Mouse (Mus musculus): ENCODE results near the gene Tigar. TPM values are rescaled to one million over a fixed set of nuclear protein-coding genes. Genes with fewer than 3 reads are reported as not detected.

The Tigar gene
- polyA plus RNA-seq, 1 experiment from 2014 or later = 2.8 TPM

DNA sequence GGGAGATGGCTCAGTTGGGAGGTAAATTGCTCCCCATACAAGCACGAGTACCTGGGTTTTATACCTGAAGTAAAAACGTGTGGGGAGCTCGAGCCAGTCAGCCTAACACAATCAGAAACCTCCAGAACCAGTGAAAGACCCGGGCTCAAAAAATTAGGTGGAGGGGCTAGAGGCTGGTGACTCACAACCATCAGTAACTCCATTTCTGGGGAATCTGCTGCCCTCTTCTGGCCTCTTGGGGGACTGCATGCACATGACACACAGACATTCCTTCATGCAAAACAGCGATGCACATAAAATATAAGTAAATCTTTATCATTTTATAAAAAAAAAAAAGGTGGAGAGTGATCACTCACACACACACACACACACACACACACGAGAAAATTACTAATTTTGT is 4.2 kb downstream of the Tigar start:
- no peak overlapping the region for H3K4me2 ChIP-seq (ENCODE audit: low read depth, low read length)
- WGBS = 55% methylated on average over 6 of the region's 6 CpGs
- H3K27me3 ChIP-seq (ENCODE audit: control insufficient read depth, insufficient read depth, low read depth, low read length) = no peaks in the 10 kb centered on the region
- ATAC-seq (ENCODE audit: low read depth) = no peak
- no peaks in the 10 kb centered on the region for H3K9me3 ChIP-seq (ENCODE audit: control insufficient read depth, low read length)
- no peaks in the 10 kb centered on the region for H3K36me3 ChIP-seq (ENCODE audit: control insufficient read depth, insufficient read depth, low read length)
- peaks cover 6% of the 10 kb centered on the region for H3K4me1 ChIP-seq (replicated peaks; ENCODE audit: control insufficient read depth, insufficient read depth, low read length)
- H3K27ac ChIP-seq (ENCODE audit: low read length) = no peak overlapping the region
- no peak overlapping the region for H3K4me3 ChIP-seq (ENCODE audit: low read length)
- no peak overlapping the region for H3K9ac ChIP-seq (ENCODE audit: low read length)

DNA sequence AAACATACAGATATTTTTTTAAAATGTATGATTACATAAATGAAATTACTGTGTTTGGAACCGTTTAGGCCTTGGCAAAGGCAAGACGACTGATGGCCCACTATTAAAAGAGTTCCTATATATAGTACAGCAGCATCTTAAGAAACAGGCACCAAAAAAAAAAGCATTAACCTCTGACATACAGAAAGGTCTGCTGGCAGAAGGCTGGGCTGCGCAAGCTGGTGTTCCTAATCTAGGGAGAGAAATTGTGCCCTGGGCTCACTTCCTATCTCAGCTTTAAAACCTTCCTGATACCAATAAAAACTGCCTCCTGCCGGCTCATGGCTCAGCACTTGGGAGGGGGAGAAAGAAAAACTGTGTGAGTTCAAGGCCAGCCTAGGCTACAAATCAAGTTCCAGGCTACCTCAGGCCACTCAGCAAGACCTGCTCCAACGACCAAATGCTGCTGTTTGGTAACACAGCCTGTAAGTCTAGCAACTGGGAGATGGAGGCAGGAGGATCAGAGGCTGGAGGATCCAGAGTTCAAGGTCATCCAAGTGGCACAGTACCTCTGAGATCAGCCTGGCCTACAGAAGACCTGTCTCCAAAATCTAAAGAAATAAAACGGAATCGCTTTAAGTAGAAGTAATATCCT is 4.8 kb downstream of the Tigar start:
- no peaks in the 10 kb centered on the region for H3K9me3 ChIP-seq (ENCODE audit: control insufficient read depth, low read length)
- no peak overlapping the region for H3K4me2 ChIP-seq (ENCODE audit: low read depth, low read length)
- H3K36me3 ChIP-seq (ENCODE audit: control insufficient read depth, insufficient read depth, low read length) = no peaks in the 10 kb centered on the region
- H3K4me3 ChIP-seq (ENCODE audit: low read length) = no peak overlapping the region
- ATAC-seq (ENCODE audit: low read depth) = no peak
- H3K9ac ChIP-seq (ENCODE audit: low read length) = no peak overlapping the region
- 75% methylated on average over 7 of the region's 7 CpGs for WGBS
- peaks cover 3% of the 10 kb centered on the region; the same call in 1 of the 2 replicates for H3K4me1 ChIP-seq (replicated peaks; ENCODE audit: control insufficient read depth, insufficient read depth, low read length)
- H3K27me3 ChIP-seq (ENCODE audit: control insufficient read depth, insufficient read depth, low read depth, low read length) = no peaks in the 10 kb centered on the region
- no peak overlapping the region for H3K27ac ChIP-seq (ENCODE audit: low read length)

DNA sequence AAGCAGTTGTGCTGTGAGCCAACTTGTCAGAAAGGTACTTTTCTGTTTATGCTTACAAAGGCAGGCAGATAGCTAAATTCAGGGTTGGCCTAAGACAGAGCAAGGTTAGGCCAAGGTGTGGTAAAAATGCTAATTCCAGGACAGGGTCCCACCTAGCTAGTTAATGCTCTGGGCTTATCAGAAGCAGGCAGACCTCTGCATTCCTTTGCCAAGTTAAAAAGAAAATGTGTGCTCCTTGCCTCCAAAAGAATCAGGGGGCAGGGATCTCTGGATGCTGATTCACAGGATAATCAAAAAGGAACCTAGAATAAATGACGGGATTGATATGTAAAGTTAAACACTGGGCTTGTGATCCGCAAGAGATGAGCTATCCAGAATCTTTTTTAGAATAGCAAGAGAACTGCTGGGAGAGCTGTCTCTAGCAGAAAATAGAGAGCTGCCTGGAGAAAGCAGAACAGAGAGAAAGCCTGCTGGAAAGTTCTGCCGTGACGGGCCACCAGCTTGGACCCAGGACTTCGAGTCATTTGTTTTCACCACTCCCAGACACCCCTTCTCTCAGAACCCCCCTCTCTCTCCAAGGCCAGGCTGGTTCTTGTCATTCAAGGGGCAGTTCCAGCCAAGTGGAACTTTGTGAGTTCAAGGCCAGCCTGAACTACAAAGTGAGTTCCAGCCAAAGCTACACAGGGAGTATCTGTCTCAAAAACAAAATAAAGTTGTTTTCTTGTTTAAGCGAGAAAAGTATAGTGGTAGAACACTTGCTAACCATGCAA is 5.7 kb downstream of the Tigar start:
- H3K9ac ChIP-seq (ENCODE audit: low read length) = no peak overlapping the region

DNA sequence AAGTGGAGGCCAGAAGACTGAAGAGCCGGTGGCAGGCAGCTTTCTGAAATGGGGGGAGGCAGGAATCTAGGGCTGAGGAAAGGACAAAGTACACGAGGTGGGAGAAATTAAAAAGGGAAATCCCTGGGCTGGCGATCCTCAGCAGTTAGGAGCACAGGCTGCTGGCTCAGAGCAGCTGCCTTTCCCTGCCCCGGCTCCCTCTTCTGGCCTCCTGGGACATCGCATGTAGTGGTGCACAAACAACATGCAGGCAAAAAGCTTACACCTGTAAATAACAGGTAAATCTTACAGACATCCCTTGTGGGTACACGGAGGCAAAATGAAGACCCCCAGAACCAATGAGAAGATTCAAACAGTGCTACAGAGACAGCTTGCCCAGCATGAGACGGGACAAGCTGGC is 14.8 kb downstream of the Tigar start:
- no peak overlapping the region for H3K4me2 ChIP-seq (ENCODE audit: low read depth, low read length)

More for the DNA sequence above, 5.7 kb downstream of the Tigar start:
- Histone ChIP-seq H3K4me2 (ENCODE audit: low read depth, low read length) (no peak overlapping the region), H3K4me1 (replicated peaks; ENCODE audit: control insufficient read depth, insufficient read depth, low read length) (peaks cover 2% of the 10 kb centered on the region; the same call in 1 of the 2 replicates), H3K27ac (ENCODE audit: low read length) (no peak overlapping the region), H3K4me3 (ENCODE audit: low read length) (no peak overlapping the region), H3K27me3 (ENCODE audit: control insufficient read depth, insufficient read depth, low read depth, low read length) (no peaks in the 10 kb centered on the region), H3K9me3 (ENCODE audit: control insufficient read depth, low read length) (no peaks in the 10 kb centered on the region), H3K36me3 (ENCODE audit: control insufficient read depth, insufficient read depth, low read length) (no peaks in the 10 kb centered on the region)
- 89% methylated on average over 6 of the region's 6 CpGs for WGBS
- ATAC-seq (ENCODE audit: low read depth) = no peak

DNA sequence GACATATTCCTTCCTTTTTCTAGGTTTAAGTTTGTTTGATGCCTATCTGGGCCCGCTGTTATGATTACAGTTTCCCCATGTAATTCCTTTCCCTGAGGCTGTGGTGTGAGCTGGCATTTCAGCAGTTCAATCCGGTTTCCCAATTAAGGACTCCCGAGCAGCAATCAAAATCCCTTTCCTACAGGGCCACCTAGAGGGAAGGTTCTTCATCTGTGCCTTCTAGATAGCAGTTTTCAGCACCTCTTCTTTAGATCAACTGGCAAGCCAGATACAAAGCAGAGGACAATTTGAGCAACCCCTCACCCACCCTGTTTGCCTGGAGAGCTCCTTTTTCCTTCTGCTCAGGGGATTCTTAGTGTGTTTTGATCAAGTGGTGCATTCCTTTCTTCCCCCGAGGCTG is 22.6 kb downstream of the Tigar start:
- Histone ChIP-seq H3K9me3 (ENCODE audit: control insufficient read depth, low read length) (no peaks in the 10 kb centered on the region), H3K36me3 (ENCODE audit: control insufficient read depth, insufficient read depth, low read length) (no peaks in the 10 kb centered on the region), H3K27me3 (ENCODE audit: control insufficient read depth, insufficient read depth, low read depth, low read length) (no peaks in the 10 kb centered on the region; the same call in 1 of the 2 replicates), H3K9ac (ENCODE audit: low read length) (no peak overlapping the region), H3K4me2 (ENCODE audit: low read depth, low read length) (no peak overlapping the region), H3K27ac (ENCODE audit: low read length) (no peak overlapping the region), H3K4me3 (ENCODE audit: low read length) (no peak overlapping the region), H3K4me1 (replicated peaks; ENCODE audit: control insufficient read depth, insufficient read depth, low read length) (no peaks in the 10 kb centered on the region)
- 44% methylated on average over 4 of the region's 4 CpGs for WGBS
- no peak for ATAC-seq (ENCODE audit: low read depth)

More for the DNA sequence above, 14.8 kb downstream of the Tigar start:
- Histone ChIP-seq H3K4me3 (ENCODE audit: low read length) (no peak overlapping the region), H3K4me1 (replicated peaks; ENCODE audit: control insufficient read depth, insufficient read depth, low read length) (no peaks in the 10 kb centered on the region), H3K27ac (ENCODE audit: low read length) (no peak overlapping the region), H3K27me3 (ENCODE audit: control insufficient read depth, insufficient read depth, low read depth, low read length) (no peaks in the 10 kb centered on the region), H3K36me3 (ENCODE audit: control insufficient read depth, insufficient read depth, low read length) (no peaks in the 10 kb centered on the region), H3K9me3 (ENCODE audit: control insufficient read depth, low read length) (no peaks in the 10 kb centered on the region), H3K9ac (ENCODE audit: low read length) (no peak overlapping the region)
- no peak for ATAC-seq (ENCODE audit: low read depth)
- 58% methylated on average over 7 of the region's 7 CpGs for WGBS

DNA sequence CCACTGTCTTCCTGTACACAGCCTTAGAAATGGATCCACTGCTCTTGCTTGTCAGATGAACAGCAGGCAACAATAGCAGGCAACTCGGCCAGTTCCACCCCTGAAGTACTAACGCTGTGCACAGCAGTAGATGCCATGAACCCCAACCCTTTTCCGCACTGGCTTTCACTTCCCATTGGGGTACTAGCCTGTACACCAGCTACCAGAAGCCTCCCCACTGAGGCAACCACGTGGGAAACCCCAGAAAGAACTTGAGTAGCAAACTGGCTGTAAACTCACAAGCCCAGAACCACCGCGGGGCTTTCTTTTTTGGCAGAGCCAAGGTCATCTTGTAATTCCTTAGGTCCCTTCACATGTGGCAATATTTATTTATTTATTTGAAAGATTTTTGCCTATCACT is 27.5 kb downstream of the Tigar start:
- H3K36me3 ChIP-seq (ENCODE audit: control insufficient read depth, insufficient read depth, low read length) = no peaks in the 10 kb centered on the region
- H3K4me1 ChIP-seq (replicated peaks; ENCODE audit: control insufficient read depth, insufficient read depth, low read length) = 0 out of 2 replicates have a peak, but pooled peaks cover 3% of the 10 kb centered on the region
- H3K9me3 ChIP-seq (ENCODE audit: control insufficient read depth, low read length) = no peaks in the 10 kb centered on the region
- peaks cover 18% of the 10 kb centered on the region for H3K27me3 ChIP-seq (ENCODE audit: control insufficient read depth, insufficient read depth, low read depth, low read length)
- no peak overlapping the region for H3K9ac ChIP-seq (ENCODE audit: low read length)
- ATAC-seq (ENCODE audit: low read depth) = no peak
- no peak overlapping the region for H3K4me3 ChIP-seq (ENCODE audit: low read length)
- WGBS = 58% methylated on average over 6 of the region's 6 CpGs
- no peak overlapping the region for H3K27ac ChIP-seq (ENCODE audit: low read length)
- H3K4me2 ChIP-seq (ENCODE audit: low read depth, low read length) = no peak overlapping the region

DNA sequence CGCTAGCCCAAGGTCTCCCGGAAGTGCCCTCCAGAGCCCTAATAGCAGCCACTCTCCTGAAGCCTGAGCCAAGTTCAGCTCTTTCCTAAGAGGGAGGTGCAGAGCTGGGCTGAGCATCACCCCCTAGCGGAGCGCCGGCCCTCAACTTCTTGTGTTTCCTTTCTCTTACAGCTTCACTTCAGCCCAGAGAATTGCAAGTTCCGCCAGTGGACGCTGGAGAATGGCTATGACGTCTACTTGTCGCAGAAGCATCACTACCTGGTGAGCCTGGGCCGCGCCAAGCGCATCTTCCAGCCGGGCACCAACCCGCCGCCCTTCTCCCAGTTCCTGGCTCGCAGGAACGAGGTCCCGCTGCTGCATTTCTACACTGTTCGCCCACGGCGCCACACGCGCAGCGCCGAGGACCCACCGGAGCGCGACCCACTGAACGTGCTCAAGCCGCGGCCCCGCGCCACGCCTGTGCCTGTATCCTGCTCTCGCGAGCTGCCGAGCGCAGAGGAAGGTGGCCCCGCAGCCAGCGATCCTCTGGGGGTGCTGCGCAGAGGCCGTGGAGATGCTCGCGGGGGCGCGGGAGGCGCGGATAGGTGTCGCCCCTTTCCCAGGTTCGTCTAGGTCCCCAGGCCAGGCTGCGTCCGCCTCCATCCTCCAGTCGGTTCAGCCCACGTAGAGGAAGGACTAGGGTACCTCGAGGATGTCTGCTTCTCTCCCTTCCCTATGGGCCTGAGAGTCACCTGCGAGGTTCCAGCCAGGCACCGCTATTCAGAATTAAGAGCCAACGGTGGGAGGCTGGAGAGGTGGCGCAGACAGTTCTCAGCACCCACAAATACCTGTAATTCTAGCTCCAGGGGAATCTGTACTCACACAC is 29.3 kb downstream of the Tigar start:
- Histone ChIP-seq H3K4me1 (replicated peaks; ENCODE audit: control insufficient read depth, insufficient read depth, low read length) (0 out of 2 replicates have a peak, but pooled peaks cover 3% of the 10 kb centered on the region), H3K27me3 (ENCODE audit: control insufficient read depth, insufficient read depth, low read depth, low read length) (peaks cover 18% of the 10 kb centered on the region), H3K4me3 (ENCODE audit: low read length) (peak overlapping the region; percentile 55), H3K4me2 (ENCODE audit: low read depth, low read length) (peak overlapping the region; percentile 94), H3K36me3 (ENCODE audit: control insufficient read depth, insufficient read depth, low read length) (no peaks in the 10 kb centered on the region), H3K27ac (ENCODE audit: low read length) (no peak overlapping the region), H3K9me3 (ENCODE audit: control insufficient read depth, low read length) (no peaks in the 10 kb centered on the region), H3K9ac (ENCODE audit: low read length) (peak overlapping the region; percentile 59)
- ATAC-seq (ENCODE audit: low read depth) = peak; percentile 84
- WGBS = under 1% methylated on average over 59 of the region's 59 CpGs

DNA sequence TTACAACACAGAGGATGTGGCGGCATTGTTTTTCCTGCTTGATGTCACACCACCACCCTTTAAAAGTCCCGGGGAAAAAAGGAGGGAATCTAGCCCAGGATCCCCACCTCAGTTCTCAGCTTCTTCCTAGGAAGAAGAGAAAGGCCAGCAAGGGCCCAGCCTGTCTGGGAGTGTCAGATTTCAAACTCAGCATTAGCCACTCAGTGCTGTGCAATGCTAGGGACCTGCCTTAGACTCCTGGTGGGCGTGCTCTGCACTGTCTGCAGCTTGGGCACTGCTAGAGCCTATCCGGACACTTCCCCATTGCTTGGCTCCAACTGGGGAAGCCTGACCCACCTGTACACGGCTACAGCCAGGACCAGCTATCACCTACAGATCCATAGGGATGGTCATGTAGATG is 36.5 kb downstream of the Tigar start, which contains the start of gene Fgf23:
Gene Fgf23 (plus strand): TSS at position 86 of the 400 bp plus-strand sequence.
- no peaks in the 10 kb centered on the region for H3K4me1 ChIP-seq (replicated peaks; ENCODE audit: control insufficient read depth, insufficient read depth, low read length)
- ATAC-seq (ENCODE audit: low read depth) = peak; percentile 97
- 10% methylated on average over 5 of the region's 5 CpGs for WGBS
- H3K9me3 ChIP-seq (ENCODE audit: control insufficient read depth, low read length) = no peaks in the 10 kb centered on the region
- H3K4me3 ChIP-seq (ENCODE audit: low read length) = no peak within 1 kb of the TSS
- peak within 1 kb of the TSS; percentile 40 for H3K4me2 ChIP-seq (ENCODE audit: low read depth, low read length)
- H3K27ac ChIP-seq (ENCODE audit: low read length) = no peak within 1 kb of the TSS
- H3K36me3 ChIP-seq (ENCODE audit: control insufficient read depth, insufficient read depth, low read length) = no peaks in the 10 kb centered on the region
- H3K27me3 ChIP-seq (ENCODE audit: control insufficient read depth, insufficient read depth, low read depth, low read length) = no peaks in the 10 kb centered on the region; the same call in 1 of the 2 replicates
- H3K9ac ChIP-seq (ENCODE audit: low read length) = no peak within 1 kb of the TSS

DNA sequence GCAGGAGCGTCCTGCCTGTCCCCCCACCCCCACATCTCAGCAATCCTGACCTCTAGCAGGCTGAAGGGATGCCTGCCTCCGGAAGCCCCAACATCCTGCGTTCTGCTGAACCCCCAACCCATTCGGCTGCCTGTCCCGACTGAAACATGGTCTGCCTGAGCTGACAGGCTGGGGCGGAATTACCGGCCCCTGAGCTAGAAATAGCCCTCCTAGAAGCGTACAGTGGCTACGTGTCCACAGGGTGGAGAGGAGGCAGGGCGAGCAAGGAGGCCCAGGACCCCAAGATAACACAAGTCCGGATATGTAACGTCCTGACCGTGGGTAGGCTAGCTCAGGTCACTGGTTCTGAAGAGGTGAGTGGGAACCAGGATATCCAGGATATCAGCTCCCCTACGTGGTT is 44.5 kb downstream of the Tigar start:
- H3K4me1 ChIP-seq (replicated peaks; ENCODE audit: control insufficient read depth, insufficient read depth, low read length) = peaks cover 2% of the 10 kb centered on the region; the same call in 1 of the 2 replicates
- H3K9ac ChIP-seq (ENCODE audit: low read length) = peak overlapping the region; percentile 3; the same call in 1 of the 2 replicates
- no peaks in the 10 kb centered on the region for H3K36me3 ChIP-seq (ENCODE audit: control insufficient read depth, insufficient read depth, low read length)
- H3K4me3 ChIP-seq (ENCODE audit: low read length) = no peak overlapping the region
- no peak overlapping the region for H3K27ac ChIP-seq (ENCODE audit: low read length)
- H3K9me3 ChIP-seq (ENCODE audit: control insufficient read depth, low read length) = no peaks in the 10 kb centered on the region
- ATAC-seq (ENCODE audit: low read depth) = no peak
- H3K27me3 ChIP-seq (ENCODE audit: control insufficient read depth, insufficient read depth, low read depth, low read length) = no peaks in the 10 kb centered on the region
- H3K4me2 ChIP-seq (ENCODE audit: low read depth, low read length) = peak overlapping the region; percentile 37; the same call in 1 of the 2 replicates
- WGBS = 4% methylated on average over 14 of the region's 14 CpGs
